Mouse (Mus musculus) myocyte (in vitro differentiated cells): ENCODE results near the gene Slit3. TPM values are rescaled to one million over a fixed set of nuclear protein-coding genes. Genes with fewer than 3 reads are reported as not detected.

ENCODE experiments used
- H3K27me3 ChIP-seq: one replicate; pipeline ENCODE4 v1.6.1; 2011; ENCODE audit not compliant: control insufficient read depth, insufficient read depth, insufficient read length
- H3K36me3 ChIP-seq: one replicate; pipeline ENCODE4 v1.6.1; 2011; ENCODE audit not compliant: control insufficient read depth, insufficient read depth
- H3K4me2 ChIP-seq: one replicate; pipeline ENCODE4 v1.6.1; 2011; ENCODE audit warnings: low read depth, control low read depth
- H3K4me3 ChIP-seq: one replicate; pipeline ENCODE4 v1.5.1; 2011; ENCODE audit warnings: mild to moderate bottlenecking, control low read depth, moderate library complexity
- H3K79me2 ChIP-seq: one replicate; pipeline ENCODE4 v1.6.1; 2011; ENCODE audit not compliant: control insufficient read depth, insufficient read depth
- H3ac ChIP-seq: one replicate; pipeline ENCODE4 v1.6.1; 2011; ENCODE audit not compliant: control insufficient read depth, insufficient read length
- CEBPB ChIP-seq: IDR thresholded peaks from 2 replicates; pipeline ENCODE4 v1.6.1; 2011; ENCODE audit warnings: mild to moderate bottlenecking, moderate library complexity; ENCODE audit not compliant: poor library complexity, insufficient read depth, severe bottlenecking
- E2F4 ChIP-seq: IDR thresholded peaks from one replicate; pipeline ENCODE4 v1.6.1; 2011; ENCODE audit warnings: mild to moderate bottlenecking, control low read depth, moderate library complexity; ENCODE audit not compliant: insufficient read depth
- MAX ChIP-seq: IDR thresholded peaks from one replicate; pipeline ENCODE4 v1.6.1; 2011; ENCODE audit warnings: low read depth, mild to moderate bottlenecking, control low read depth
- MYOD1 ChIP-seq, 3 experiments: IDR thresholded peaks; one replicate each; pipeline ENCODE4 v1.6.1; 2011; ENCODE audit warnings: control low read depth in 2 of 3, low read depth in 2 of 3, mild to moderate bottlenecking in 2 of 3, moderate library complexity in 1 of 3; ENCODE audit not compliant: insufficient read length in 2 of 3, control insufficient read depth in 1 of 3
- MYOG ChIP-seq, 3 experiments: IDR thresholded peaks; one replicate each; pipeline ENCODE4 v1.6.1; 2011; ENCODE audit warnings: control low read depth in 2 of 3, low read depth in 2 of 3, mild to moderate bottlenecking in 2 of 3; ENCODE audit not compliant: insufficient read length in 2 of 3, control insufficient read depth in 1 of 3, insufficient read depth in 1 of 3
- POLR2A ChIP-seq: IDR thresholded peaks from one replicate; pipeline ENCODE4 v1.6.1; 2011; ENCODE audit warnings: low read depth, mild to moderate bottlenecking, control low read depth, moderate library complexity; ENCODE audit not compliant: insufficient read length
- POLR2AphosphoS2 ChIP-seq: IDR thresholded peaks from one replicate; pipeline ENCODE4 v1.6.1; 2011; ENCODE audit warnings: low read depth, control low read depth; ENCODE audit not compliant: insufficient read length
- REST ChIP-seq: IDR thresholded peaks from one replicate; pipeline ENCODE4 v1.6.1; 2011; ENCODE audit warnings: mild to moderate bottlenecking, control low read depth, moderate library complexity; ENCODE audit not compliant: insufficient read depth, insufficient read length
- SRF ChIP-seq: IDR thresholded peaks from one replicate; pipeline ENCODE4 v1.6.1; 2011; ENCODE audit warnings: low read depth; ENCODE audit not compliant: control insufficient read depth, insufficient read length
- TCF12 ChIP-seq: IDR thresholded peaks from one replicate; pipeline ENCODE4 v1.6.1; 2011; ENCODE audit warnings: mild to moderate bottlenecking, control low read depth; ENCODE audit not compliant: poor library complexity, insufficient read depth, severe bottlenecking
- TCF3 ChIP-seq: IDR thresholded peaks from one replicate; pipeline ENCODE4 v1.6.1; 2011; ENCODE audit warnings: low read depth, control low read depth; ENCODE audit not compliant: insufficient read length
- USF1 ChIP-seq: IDR thresholded peaks from one replicate; pipeline ENCODE4 v1.6.1; 2011; ENCODE audit warnings: low read depth, mild to moderate bottlenecking, control low read depth, moderate library complexity
- polyA plus RNA-seq: library from polyadenylated mRNA; unstranded; fragments of >200 nt; fragmentation: generic; extraction: Trizol; gene quantifications from one replicate; pipeline ENCODE4 v1.2.1, GENCODE M21; 2012; ENCODE audit warnings: missing spikeins

Gene Slit3
- polyA plus RNA-seq, 1 experiment = not detected

GRCm38 (mm10) chr11:35657582-35657981 is 536.6 kb downstream of the Slit3 start:
- no peak overlapping the region for H3K4me2 ChIP-seq
- no peak overlapping the region for H3ac ChIP-seq
- no peaks in the 10 kb centered on the region for H3K36me3 ChIP-seq
- H3K4me3 ChIP-seq = no peak overlapping the region
- no peaks in the 10 kb centered on the region for H3K27me3 ChIP-seq
- H3K79me2 ChIP-seq = no peaks in the 10 kb centered on the region
- no peak for TF ChIP-seq REST
- no peak for TF ChIP-seq E2F4
- no peak for TF ChIP-seq MYOG (IDR thresholded peaks at IDR 0.05; ENCODE audit: control insufficient read depth in 1 of 3, insufficient read depth in 1 of 3, insufficient read length in 2 of 3, low read depth in 2 of 3)
- no peak for TF ChIP-seq POLR2A

- TF ChIP-seq USF1 = no peak
- no peak for TF ChIP-seq E2F4
- TF ChIP-seq CEBPB = no peak
- no peak for TF ChIP-seq MYOD1 (IDR thresholded peaks at IDR 0.05; ENCODE audit: control insufficient read depth in 1 of 3, insufficient read length in 2 of 3, low read depth in 2 of 3)
- no peak for TF ChIP-seq MYOG (IDR thresholded peaks at IDR 0.05; ENCODE audit: control insufficient read depth in 1 of 3, insufficient read depth in 1 of 3, insufficient read length in 2 of 3, low read depth in 2 of 3)
- TF ChIP-seq POLR2A = no peak
- TF ChIP-seq REST = no peak
- TF ChIP-seq SRF = no peak
- TF ChIP-seq TCF3 = no peak
- no peak for TF ChIP-seq POLR2AphosphoS2
- no peak for TF ChIP-seq TCF12
- TF ChIP-seq MAX = no peak
- Histone ChIP-seq H3K4me3 (no peak overlapping the region), H3K27me3 (no peaks in the 10 kb centered on the region), H3K36me3 (no peaks in the 10 kb centered on the region), H3K79me2 (no peaks in the 10 kb centered on the region), H3ac (no peak overlapping the region), H3K4me2 (no peak overlapping the region)
Observed at GRCm38 (mm10) chr11:35660967-35661366, 539.9 kb downstream of the Slit3 start.

GRCm38 (mm10) chr11:35662945-35663344 is 541.9 kb downstream of the Slit3 start:
- TF ChIP-seq REST = no peak
- TF ChIP-seq MYOG (IDR thresholded peaks at IDR 0.05; ENCODE audit: control insufficient read depth in 1 of 3, insufficient read depth in 1 of 3, insufficient read length in 2 of 3, low read depth in 2 of 3) = no peak
- no peak for TF ChIP-seq TCF3
- no peak for TF ChIP-seq MAX
- TF ChIP-seq SRF = no peak
- no peak overlapping the region for H3K4me2 ChIP-seq

GRCm38 (mm10) chr11:35663661-35664060 is 542.6 kb downstream of the Slit3 start:
- Histone ChIP-seq H3K79me2 (no peaks in the 10 kb centered on the region), H3K4me2 (no peak overlapping the region), H3K4me3 (no peak overlapping the region), H3ac (no peak overlapping the region), H3K27me3 (no peaks in the 10 kb centered on the region), H3K36me3 (no peaks in the 10 kb centered on the region)
- TF ChIP-seq SRF = no peak
- no peak for TF ChIP-seq MYOG (IDR thresholded peaks at IDR 0.05; ENCODE audit: control insufficient read depth in 1 of 3, insufficient read depth in 1 of 3, insufficient read length in 2 of 3, low read depth in 2 of 3)
- TF ChIP-seq TCF12 = no peak

More at GRCm38 (mm10) chr11:35662945-35663344, 541.9 kb downstream of the Slit3 start:
- H3K79me2 ChIP-seq = no peaks in the 10 kb centered on the region
- no peak overlapping the region for H3K4me3 ChIP-seq
- no peaks in the 10 kb centered on the region for H3K27me3 ChIP-seq
- H3ac ChIP-seq = no peak overlapping the region
- no peaks in the 10 kb centered on the region for H3K36me3 ChIP-seq

- no peak overlapping the region for H3K4me2 ChIP-seq
- H3K79me2 ChIP-seq = no peaks in the 10 kb centered on the region
- H3K4me3 ChIP-seq = no peak overlapping the region
- no peaks in the 10 kb centered on the region for H3K27me3 ChIP-seq
- H3ac ChIP-seq = no peak overlapping the region
- H3K36me3 ChIP-seq = no peaks in the 10 kb centered on the region
- TF ChIP-seq E2F4 = no peak
Observed at GRCm38 (mm10) chr11:35664991-35665390, 544.0 kb downstream of the Slit3 start.

GRCm38 (mm10) chr11:35667428-35667827 is 546.4 kb downstream of the Slit3 start:
- Histone ChIP-seq H3K4me2 (no peak overlapping the region), H3K36me3 (no peaks in the 10 kb centered on the region), H3ac (no peak overlapping the region), H3K4me3 (no peak overlapping the region), H3K79me2 (no peaks in the 10 kb centered on the region), H3K27me3 (no peaks in the 10 kb centered on the region)
- TF ChIP-seq TCF3 = no peak
- no peak for TF ChIP-seq MYOG (IDR thresholded peaks at IDR 0.05; ENCODE audit: control insufficient read depth in 1 of 3, insufficient read depth in 1 of 3, insufficient read length in 2 of 3, low read depth in 2 of 3)
- TF ChIP-seq MYOD1 (IDR thresholded peaks at IDR 0.05; ENCODE audit: control insufficient read depth in 1 of 3, insufficient read length in 2 of 3, low read depth in 2 of 3) = no peak
- no peak for TF ChIP-seq REST
- TF ChIP-seq MAX = no peak
- no peak for TF ChIP-seq USF1
